Mouse (Mus musculus) lung, embryonic 16.5 days (tissue): ENCODE measurements at regions not wholly inside any gene's neighbourhood (a gene's known extent, or its start where the extent isn't known, plus 50 kb on each side); places are given as distances from the start of the nearest gene placed in this dataset.

Source experiments
- ATAC-seq: fragments of 200-750 bp; cut with Nextera tagmentation; 2 replicates; pipeline ENCODE4 v1.8.0; 2017; ENCODE audit warnings: low read depth, mild to moderate bottlenecking, moderate library complexity
- H3K27ac ChIP-seq: fragments of 300-500 bp; sonication (generic); 2 replicates; pipeline ENCODE4 v1.5.1; 2014; ENCODE audit warnings: mild to moderate bottlenecking, control low read depth, low read length
- H3K27me3 ChIP-seq: fragments of 300-500 bp; sonication (generic); 2 replicates; pipeline ENCODE4 v1.6.1; 2014; ENCODE audit warnings: low read depth, low read length, mixed read lengths; ENCODE audit not compliant: control insufficient read depth, insufficient read depth
- H3K36me3 ChIP-seq: fragments of 300-500 bp; sonication (generic); 2 replicates; pipeline ENCODE4 v1.6.1; 2014; ENCODE audit warnings: low read length; ENCODE audit not compliant: control insufficient read depth, insufficient read depth
- H3K4me1 ChIP-seq: fragments of 300-500 bp; sonication (generic); replicated peaks from 2 replicates; pipeline ENCODE4 v1.6.1; 2014; ENCODE audit warnings: low read length, mixed read lengths; ENCODE audit not compliant: control insufficient read depth, insufficient read depth
- H3K4me2 ChIP-seq: fragments of 300-500 bp; sonication (generic); 2 replicates; pipeline ENCODE4 v1.6.1; 2014; ENCODE audit warnings: low read depth, low read length, control low read depth
- H3K4me3 ChIP-seq: fragments of 300-500 bp; sonication (generic); 2 replicates; pipeline ENCODE4 v1.5.1; 2014; ENCODE audit warnings: mild to moderate bottlenecking, low read length, control low read depth
- H3K9ac ChIP-seq: fragments of 300-500 bp; sonication (generic); 2 replicates; pipeline ENCODE4 v1.6.1; 2014; ENCODE audit warnings: low read length, control low read depth
- H3K9me3 ChIP-seq: fragments of 300-500 bp; sonication (generic); 2 replicates; pipeline ENCODE4 v1.6.1; 2016; ENCODE audit warnings: low read length; ENCODE audit not compliant: control insufficient read depth
- WGBS: fragments of 180-500 bp; shearing (Covaris S2); extraction: QIAGEN DNeasy Blood & Tissue Kit; methylation state at CpG from one replicate; pipeline ENCODE4 v1.1.7; 2014; 5-methylcytosine and 5-hydroxymethylcytosine counted together

GRCm38 (mm10) chr15:42246812-42247211 lies 2112.6 kb downstream of the 9330182O14Rik start:
- H3K9ac ChIP-seq: no peak overlapping the region
- no peak overlapping the region for H3K4me2 ChIP-seq
- no peak overlapping the region for H3K27ac ChIP-seq
- no peaks in the 10 kb centered on the region for H3K4me1 ChIP-seq
- WGBS: 86% methylated on average over 1 of the region's 1 CpGs
- H3K4me3 ChIP-seq: no peak overlapping the region
- H3K9me3 ChIP-seq: no peaks in the 10 kb centered on the region
- no peaks in the 10 kb centered on the region for H3K36me3 ChIP-seq
- no peak for ATAC-seq
- no peaks in the 10 kb centered on the region for H3K27me3 ChIP-seq

- H3K9me3 ChIP-seq: no peaks in the 10 kb centered on the region
- ATAC-seq: peak; percentile 89
- H3K27me3 ChIP-seq: no peaks in the 10 kb centered on the region
- H3K9ac ChIP-seq: no peak overlapping the region
- H3K27ac ChIP-seq: peak overlapping the region; percentile 52
- no peaks in the 10 kb centered on the region for H3K4me1 ChIP-seq
- no peaks in the 10 kb centered on the region for H3K36me3 ChIP-seq
- H3K4me3 ChIP-seq: no peak overlapping the region
- H3K4me2 ChIP-seq: no peak overlapping the region
- WGBS: 43% methylated on average over 2 of the region's 2 CpGs
Measured at GRCm38 (mm10) chr15:42252730-42253330, 2118.7 kb downstream of the 9330182O14Rik start.

GRCm38 (mm10) chr15:42256343-42256742 lies 2122.2 kb downstream of the 9330182O14Rik start:
- no peak for ATAC-seq
- H3K4me3 ChIP-seq: no peak overlapping the region
- WGBS: 39% methylated on average over 2 of the region's 2 CpGs

GRCm38 (mm10) chr15:42275117-42275516 lies 2141.0 kb downstream of the 9330182O14Rik start:
- Histone ChIP-seq H3K4me1 (0 out of 2 replicates have a peak, but pooled peaks cover 2% of the 10 kb centered on the region), H3K27me3 (no peaks in the 10 kb centered on the region), H3K36me3 (no peaks in the 10 kb centered on the region), H3K4me2 (no peak overlapping the region), H3K9ac (no peak overlapping the region), H3K9me3 (no peaks in the 10 kb centered on the region; the same call in 1 of the 2 replicates), H3K4me3 (no peak overlapping the region), H3K27ac (no peak overlapping the region)
- 35% methylated on average over 1 of the region's 1 CpGs for WGBS
- peak; percentile 68; the same call in 1 of the 2 replicates for ATAC-seq

More at GRCm38 (mm10) chr15:42256343-42256742, 2122.2 kb downstream of the 9330182O14Rik start:
- no peaks in the 10 kb centered on the region for H3K4me1 ChIP-seq
- no peak overlapping the region for H3K27ac ChIP-seq
- no peak overlapping the region for H3K4me2 ChIP-seq
- no peaks in the 10 kb centered on the region for H3K27me3 ChIP-seq
- no peaks in the 10 kb centered on the region for H3K9me3 ChIP-seq
- no peaks in the 10 kb centered on the region for H3K36me3 ChIP-seq
- no peak overlapping the region for H3K9ac ChIP-seq

GRCm38 (mm10) chr15:42277247-42277646 lies 2143.1 kb downstream of the 9330182O14Rik start:
- Histone ChIP-seq H3K27me3 (no peaks in the 10 kb centered on the region), H3K4me3 (no peak overlapping the region), H3K4me2 (no peak overlapping the region), H3K4me1 (0 out of 2 replicates have a peak, but pooled peaks cover 2% of the 10 kb centered on the region), H3K9me3 (no peaks in the 10 kb centered on the region; the same call in 1 of the 2 replicates), H3K36me3 (no peaks in the 10 kb centered on the region), H3K9ac (no peak overlapping the region), H3K27ac (no peak overlapping the region)
- WGBS: 53% methylated on average over 2 of the region's 2 CpGs
- no peak for ATAC-seq

- Histone ChIP-seq H3K4me1 (no peaks in the 10 kb centered on the region), H3K9ac (no peak overlapping the region), H3K4me3 (no peak overlapping the region), H3K4me2 (no peak overlapping the region), H3K27me3 (no peaks in the 10 kb centered on the region), H3K27ac (peak overlapping the region; percentile 55), H3K36me3 (no peaks in the 10 kb centered on the region), H3K9me3 (no peaks in the 10 kb centered on the region; the same call in 1 of the 2 replicates)
- 71% methylated on average over 3 of the region's 3 CpGs for WGBS
- ATAC-seq: peak; percentile 56; the same call in 1 of the 2 replicates
Measured at GRCm38 (mm10) chr15:42280810-42281209, 2146.6 kb downstream of the 9330182O14Rik start.

- Histone ChIP-seq H3K27me3 (no peaks in the 10 kb centered on the region), H3K27ac (peak overlapping the region; percentile 21; the same call in 1 of the 2 replicates), H3K9ac (no peak overlapping the region), H3K36me3 (no peaks in the 10 kb centered on the region), H3K4me3 (no peak overlapping the region), H3K9me3 (no peaks in the 10 kb centered on the region), H3K4me2 (no peak overlapping the region), H3K4me1 (peaks cover 3% of the 10 kb centered on the region; the same call in 1 of the 2 replicates)
- ATAC-seq: peak; percentile 56
- 34% methylated on average over 4 of the region's 4 CpGs for WGBS
Measured at GRCm38 (mm10) chr15:42296406-42296805, 2162.2 kb downstream of the 9330182O14Rik start.

- peak; percentile 92 for ATAC-seq
- H3K4me2 ChIP-seq: no peak overlapping the region
- no peaks in the 10 kb centered on the region for H3K27me3 ChIP-seq
- H3K27ac ChIP-seq: peak overlapping the region; percentile 73
- no peaks in the 10 kb centered on the region for H3K36me3 ChIP-seq
- H3K4me3 ChIP-seq: no peak overlapping the region
- H3K9ac ChIP-seq: no peak overlapping the region
- H3K4me1 ChIP-seq: peaks cover 3% of the 10 kb centered on the region; the same call in 1 of the 2 replicates
- H3K9me3 ChIP-seq: no peaks in the 10 kb centered on the region
Measured at GRCm38 (mm10) chr15:42297430-42297829, 2163.3 kb downstream of the 9330182O14Rik start.

GRCm38 (mm10) chr15:42301956-42302355 lies 2167.8 kb downstream of the 9330182O14Rik start:
- H3K9ac ChIP-seq: no peak overlapping the region
- 83% methylated on average over 1 of the region's 1 CpGs for WGBS
- H3K9me3 ChIP-seq: no peaks in the 10 kb centered on the region
- H3K4me1 ChIP-seq: peaks cover 3% of the 10 kb centered on the region; the same call in 1 of the 2 replicates
- ATAC-seq: no peak
- H3K36me3 ChIP-seq: no peaks in the 10 kb centered on the region
- no peak overlapping the region for H3K4me3 ChIP-seq
- no peaks in the 10 kb centered on the region for H3K27me3 ChIP-seq
- H3K4me2 ChIP-seq: no peak overlapping the region
- H3K27ac ChIP-seq: no peak overlapping the region
